15 mouse cellular contexts compared by ENCODE assay signal in genomic region chr7:29575606-29576005, GRCm38 (mm10).
"Had no signal": no experiment of that assay in that cellular context is flagged by ENCODE, and none has a peak within 500 bp of the region (broad histone marks: within the 10 kb centered on the region; RNA-seq: fewer than 3 reads in every experiment).

No protein-coding gene starts in this region.

- H3K4me1 ChIP-seq: limb, embryonic 10.5 days; limb, embryonic 13.5 days; liver, embryonic 13.5 days; midbrain, embryonic 12.5 days; midbrain, embryonic 15.5 days; neural tube, embryonic 13.5 days had no signal

- H3K9me3 ChIP-seq: limb, embryonic 10.5 days; limb, embryonic 13.5 days; midbrain, embryonic 12.5 days; midbrain, embryonic 15.5 days had no signal

- H3K27ac ChIP-seq: layer of hippocampus, adult 2 months; limb, embryonic 10.5 days; limb, embryonic 13.5 days; liver, embryonic 13.5 days; macrophage; midbrain, embryonic 12.5 days; midbrain, embryonic 15.5 days; neural tube, embryonic 13.5 days had no signal

- H3K9ac ChIP-seq: limb, embryonic 13.5 days; liver, embryonic 13.5 days; lung, embryonic 14.5 days; midbrain, embryonic 12.5 days; midbrain, embryonic 15.5 days; neural tube, embryonic 13.5 days had no signal

- DNase-seq: kidney, adult 9 months; kidney, postnatal 14 days; layer of hippocampus, adult 9-11 months; liver; liver, embryonic 13.5 days; lung, embryonic 14.5 days; thymus, adult 18-20 months; thymus, postnatal 36 days had no signal

- H3K36me3 ChIP-seq: limb, embryonic 10.5 days; limb, embryonic 13.5 days; liver, embryonic 13.5 days; midbrain, embryonic 12.5 days; midbrain, embryonic 15.5 days; neural tube, embryonic 13.5 days had no signal

- H3K4me3 ChIP-seq: layer of hippocampus, adult 2 months; limb, embryonic 10.5 days; limb, embryonic 13.5 days; liver, embryonic 13.5 days; midbrain, embryonic 12.5 days; midbrain, embryonic 15.5 days; neural tube, embryonic 13.5 days had no signal

- H3K4me2 ChIP-seq: limb, embryonic 13.5 days; liver, embryonic 13.5 days; lung, embryonic 14.5 days; midbrain, embryonic 12.5 days; midbrain, embryonic 15.5 days; neural tube, embryonic 13.5 days had no signal

- H3K27me3 ChIP-seq: liver, embryonic 13.5 days; midbrain, embryonic 12.5 days; midbrain, embryonic 15.5 days; neural tube, embryonic 13.5 days had no signal
